Mouse (Mus musculus) CH12.LX (cell line): ENCODE results near the gene Camkmt. TPM values are rescaled to one million over a fixed set of nuclear protein-coding genes. Genes with fewer than 3 reads are reported as not detected.

Source experiments
- DNase-seq: peaks from one replicate; pipeline ENCODE4 v3.0.0-alpha.2; 2013; ENCODE audit errors: extremely low read depth
- H3K27ac ChIP-seq: 2 replicates; pipeline ENCODE4 v1.5.1; 2012; ENCODE audit warnings: low read depth, mild to moderate bottlenecking, control low read depth, moderate library complexity; ENCODE audit not compliant: insufficient read depth
- H3K27me3 ChIP-seq: replicated peaks from 2 replicates; pipeline ENCODE3; 2012; ENCODE audit warnings: inconsistent platforms
- H3K36me3 ChIP-seq, 2 experiments: replicated peaks in 1 of 2; 2 replicates each; pipeline versions ENCODE3 to v1.6.1; 2012; ENCODE audit warnings: inconsistent platforms in 1 of 2, low read length in 1 of 2, mild to moderate bottlenecking in 1 of 2, mixed read lengths in 1 of 2, moderate library complexity in 1 of 2; ENCODE audit not compliant: control insufficient read depth in 1 of 2, insufficient read depth in 1 of 2
- H3K4me1 ChIP-seq, 2 experiments: 2 replicates each; pipeline ENCODE4 v1.6.1; 2012; ENCODE audit warnings: inconsistent platforms in 1 of 2, moderate library complexity in 1 of 2; ENCODE audit not compliant: insufficient read depth in 2 of 2, control insufficient read depth in 1 of 2
- H3K4me2 ChIP-seq: 2 replicates; pipeline ENCODE4 v1.6.1; 2012; ENCODE audit warnings: low read depth, mild to moderate bottlenecking, control low read depth; ENCODE audit not compliant: poor library complexity, insufficient read depth, severe bottlenecking
- H3K4me3 ChIP-seq, 3 experiments: fragments of 150-350 bp in 1 of 3; sonication (generic) in 1 of 3; replicated peaks in 1 of 3; 2 replicates each; pipeline versions ENCODE3 to v1.5.1; 2011 to 2012; ENCODE audit warnings: low read depth in 2 of 3, low read length in 2 of 3, mild to moderate bottlenecking in 2 of 3, moderate library complexity in 2 of 3, control low read depth in 1 of 3, improper control_type of control experiment in 1 of 3, inconsistent platforms in 1 of 3, mixed read lengths in 1 of 3; ENCODE audit not compliant: poor library complexity in 1 of 3
- H3K79me2 ChIP-seq: replicated peaks from 2 replicates; pipeline ENCODE4 v1.6.1; 2012; ENCODE audit warnings: mild to moderate bottlenecking, moderate library complexity; ENCODE audit not compliant: control insufficient read depth, poor library complexity, insufficient read depth, severe bottlenecking; ENCODE audit errors: extremely low read depth
- H3K9ac ChIP-seq: 2 replicates; pipeline ENCODE4 v1.6.1; 2012; ENCODE audit warnings: low read depth, mild to moderate bottlenecking, control low read depth, moderate library complexity; ENCODE audit not compliant: insufficient read depth
- H3K9me3 ChIP-seq: replicated peaks from 2 replicates; pipeline ENCODE3; 2012; ENCODE audit warnings: low read length, inconsistent platforms, mixed read lengths
- CHD1 ChIP-seq: IDR thresholded peaks from 2 replicates; pipeline ENCODE4 v1.6.1; 2012; ENCODE audit warnings: low read depth, low read length, improper control_type of control experiment, inconsistent platforms
- CTCF ChIP-seq, 2 experiments: IDR thresholded peaks in 1 of 2; conservative IDR thresholded peaks in 1 of 2; 2 replicates each; pipeline ENCODE4 v1.5.1; 2011 to 2012; ENCODE audit warnings: low read depth in 2 of 2, low read length in 2 of 2, improper control_type of control experiment in 1 of 2, inconsistent platforms in 1 of 2, mild to moderate bottlenecking in 1 of 2, moderate library complexity in 1 of 2
- ETS1 ChIP-seq: conservative IDR thresholded peaks from 2 replicates; pipeline ENCODE4 v1.6.1; 2012; ENCODE audit warnings: low read depth, mild to moderate bottlenecking, inconsistent platforms, low read length, improper control_type of control experiment, moderate library complexity
- GABPA ChIP-seq: IDR thresholded peaks from 2 replicates; pipeline ENCODE4 v1.6.1; 2012; ENCODE audit warnings: low read depth, low read length, improper control_type of control experiment, inconsistent platforms; ENCODE audit not compliant: insufficient replicate concordance
- HCFC1 ChIP-seq: IDR thresholded peaks from 2 replicates; pipeline ENCODE4 v1.6.1; 2012; ENCODE audit warnings: low read depth, mild to moderate bottlenecking, inconsistent platforms, low read length, improper control_type of control experiment
- IRF4 ChIP-seq: IDR thresholded peaks from 2 replicates; pipeline ENCODE4 v1.6.1; 2014; ENCODE audit warnings: low read depth, mild to moderate bottlenecking, inconsistent platforms, low read length, improper control_type of control experiment
- JUN ChIP-seq: IDR thresholded peaks from 2 replicates; pipeline ENCODE4 v1.6.1; 2011; ENCODE audit warnings: low read depth, mild to moderate bottlenecking, low read length, improper control_type of control experiment, moderate library complexity; ENCODE audit not compliant: insufficient read depth
- JUND ChIP-seq: conservative IDR thresholded peaks from 2 replicates; pipeline ENCODE4 v1.6.1; 2011; ENCODE audit warnings: low read depth, low read length, improper control_type of control experiment
- MAFK ChIP-seq: IDR thresholded peaks from 2 replicates; pipeline ENCODE4 v1.6.1; 2011; ENCODE audit warnings: low read length, improper control_type of control experiment; ENCODE audit not compliant: insufficient replicate concordance
- MAX ChIP-seq: IDR thresholded peaks from 2 replicates; pipeline ENCODE4 v1.6.1; 2011; ENCODE audit warnings: low read length, improper control_type of control experiment
- MAZ ChIP-seq: IDR thresholded peaks from 2 replicates; pipeline ENCODE4 v1.6.1; 2012; ENCODE audit warnings: low read depth, mild to moderate bottlenecking, inconsistent platforms, low read length, improper control_type of control experiment, moderate library complexity
- MXI1 ChIP-seq: IDR thresholded peaks from 2 replicates; pipeline ENCODE4 v1.6.1; 2011; ENCODE audit warnings: mild to moderate bottlenecking, low read depth, low read length, improper control_type of control experiment
- MYC ChIP-seq: IDR thresholded peaks from 2 replicates; pipeline ENCODE4 v1.6.1; 2011; ENCODE audit warnings: low read depth, mild to moderate bottlenecking, improper control_type of control experiment, low read length
- NELFE ChIP-seq: IDR thresholded peaks from 2 replicates; pipeline ENCODE4 v1.6.1; 2011; ENCODE audit warnings: low read depth, low read length, improper control_type of control experiment
- PAX5 ChIP-seq: IDR thresholded peaks from 2 replicates; pipeline ENCODE4 v1.6.1; 2012; ENCODE audit warnings: low read length, inconsistent platforms, mixed read lengths
- POLR2A ChIP-seq: IDR thresholded peaks from 2 replicates; pipeline ENCODE4 v1.6.1; 2011; ENCODE audit warnings: low read depth, mild to moderate bottlenecking, improper control_type of control experiment, low read length
- POLR2AphosphoS2 ChIP-seq: IDR thresholded peaks from 2 replicates; pipeline ENCODE4 v1.6.1; 2011; ENCODE audit warnings: low read depth, low read length, improper control_type of control experiment
- TBP ChIP-seq: conservative IDR thresholded peaks from 2 replicates; pipeline ENCODE4 v1.6.1; 2011; ENCODE audit warnings: low read depth, low read length, improper control_type of control experiment
- TCF12 ChIP-seq: IDR thresholded peaks from 2 replicates; pipeline ENCODE4 v1.6.1; 2014; ENCODE audit warnings: low read depth, mild to moderate bottlenecking, inconsistent platforms, low read length, improper control_type of control experiment
- USF1 ChIP-seq: IDR thresholded peaks from 2 replicates; pipeline ENCODE4 v1.6.1; 2014; ENCODE audit warnings: low read depth, mild to moderate bottlenecking, inconsistent platforms, low read length, improper control_type of control experiment
- USF2 ChIP-seq: conservative IDR thresholded peaks from 2 replicates; pipeline ENCODE4 v1.6.1; 2011; ENCODE audit warnings: low read depth, low read length, improper control_type of control experiment
- ZC3H11A ChIP-seq: IDR thresholded peaks from 2 replicates; pipeline ENCODE4 v1.6.1; 2012; ENCODE audit warnings: low read depth, mild to moderate bottlenecking, inconsistent platforms, low read length, improper control_type of control experiment
- ZKSCAN1 ChIP-seq: IDR thresholded peaks from 2 replicates; pipeline ENCODE4 v1.6.1; 2012; ENCODE audit warnings: low read depth, inconsistent platforms, low read length, improper control_type of control experiment, borderline replicate concordance
- ZNF384 ChIP-seq: IDR thresholded peaks from 2 replicates; pipeline ENCODE4 v1.6.1; 2012; ENCODE audit warnings: low read depth, low read length, improper control_type of control experiment, inconsistent platforms
- dilution Hi-C: fragments of 300-500 bp; cut with MboI; formaldehyde crosslinking; loops from 2 replicates; pipeline ENCODE4 v1.14.3; 2020; ENCODE audit warnings: low sequenced_read_pairs; ENCODE audit not compliant: extremely low pct_unique_long_range_greater_than_20kb, extremely low pct_ligation_motif_present
- in situ Hi-C: fragments of 300-500 bp; cut with MboI; formaldehyde crosslinking; loops from 3 replicates; pipeline ENCODE4 v1.14.3; 2019; ENCODE audit warnings: low sequenced_read_pairs, low pct_ligation_motif_present, low pct_unique_long_range_greater_than_20kb, mixed read lengths
- polyA plus RNA-seq: library from polyadenylated mRNA; unstranded; fragments of >175 nt; gene quantifications from 2 replicates; pipeline ENCODE4 v1.2.1, GENCODE M21; 2012; ENCODE audit warnings: low read depth; ENCODE audit not compliant: insufficient read length
- total RNA-seq, 2 experiments: library from RNA; depleted of rRNA; stranded (reverse); fragments of 300-350 nt in 1 of 2; fragments of >200 nt in 1 of 2; gene quantifications; 2 replicates each; pipeline ENCODE4 v1.2.3; 2012 to 2014

Gene Camkmt
- total and polyA plus RNA-seq, 3 experiments, result 1.5 to 4.4 (median 1.8) TPM

DNA sequence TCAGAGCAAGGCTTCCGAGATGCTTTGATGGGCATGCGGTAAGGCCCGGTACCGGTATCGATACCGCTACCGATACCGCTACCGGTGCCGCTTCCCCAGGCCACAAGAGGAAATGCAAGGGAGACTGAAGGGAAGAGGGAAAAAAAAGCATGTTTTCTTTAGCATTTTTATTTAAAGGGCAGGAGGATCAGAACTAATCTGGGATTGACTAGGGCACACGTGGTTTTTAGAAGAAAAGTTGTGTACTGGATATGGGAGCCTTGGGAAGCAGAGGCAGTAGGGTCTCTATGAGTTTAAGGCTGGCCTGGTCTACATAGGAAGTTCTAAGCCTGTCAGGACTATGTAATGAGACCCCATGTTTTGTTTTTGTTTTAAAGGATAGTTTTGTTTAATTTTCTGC lies 167.0 kb downstream of the Camkmt start:
- Histone ChIP-seq H3K27me3 (no peaks in the 10 kb centered on the region), H3K36me3 (no peaks in the 10 kb centered on the region), H3K4me1 (peaks cover 0 to 10% of the 10 kb centered on the region in 2 experiments; a peak in 1 of 4 replicates), H3K9me3 (no peaks in the 10 kb centered on the region), H3K4me3 (no peak overlapping the region), H3K4me2 (no peak overlapping the region), H3K79me2 (no peaks in the 10 kb centered on the region), H3K27ac (no peak overlapping the region), H3K9ac (no peak overlapping the region)
- in situ Hi-C loops, result no loop called here
- DNase-seq, result no peak
- dilution Hi-C loops, result no loop called here
- TF ChIP-seq TCF12 (no peak), TBP (no peak), HCFC1 (no peak), MAFK (no peak), NELFE (no peak), POLR2A (no peak), GABPA (no peak), IRF4 (no peak), ZKSCAN1 (no peak), MXI1 (no peak), MAX (no peak), POLR2AphosphoS2 (no peak)

DNA sequence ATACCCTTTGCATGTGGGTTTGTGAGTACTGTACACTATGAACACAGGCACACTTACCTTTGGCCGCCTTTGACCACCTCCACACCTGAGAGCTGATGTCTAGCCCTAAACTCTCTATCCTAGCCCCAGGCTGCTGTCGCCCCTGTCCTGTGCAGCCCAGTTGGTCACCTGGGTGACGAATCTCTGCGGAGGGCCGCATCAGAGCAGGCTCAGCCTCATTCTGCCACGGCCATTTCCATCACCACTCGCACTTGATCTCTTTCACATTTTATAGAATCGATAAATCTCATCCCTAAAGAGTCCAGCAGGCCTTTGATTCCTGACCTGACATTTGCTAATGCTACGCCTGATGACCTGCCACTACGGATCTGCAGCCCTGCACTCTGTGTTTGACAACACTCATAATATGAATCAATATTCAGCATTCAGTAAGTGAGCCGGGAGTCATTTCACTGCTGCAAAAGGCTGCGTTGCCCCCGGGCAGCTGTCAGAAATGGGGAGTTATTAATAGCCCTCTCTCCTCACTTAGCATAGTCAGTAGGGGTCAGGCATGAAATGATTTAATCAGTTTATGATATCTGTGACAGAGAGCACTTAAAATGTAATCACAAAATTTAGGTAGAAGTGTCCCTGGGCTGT lies 168.5 kb downstream of the Camkmt start:
- dilution Hi-C loops, result no loop called here
- H3K4me1 ChIP-seq, result peaks cover 0 to 10% of the 10 kb centered on the region in 2 experiments; a peak in 1 of 4 replicates
- no peaks in the 10 kb centered on the region for H3K79me2 ChIP-seq
- H3K4me2 ChIP-seq, result no peak overlapping the region
- no peaks in the 10 kb centered on the region for H3K36me3 ChIP-seq
- H3K9ac ChIP-seq, result no peak overlapping the region
- no peaks in the 10 kb centered on the region for H3K27me3 ChIP-seq
- no peak for DNase-seq
- TF ChIP-seq PAX5, result no peak
- no peak for TF ChIP-seq ZKSCAN1
- no peak for TF ChIP-seq MAX
- no peak for TF ChIP-seq MYC
- TF ChIP-seq USF1, result no peak
- TF ChIP-seq POLR2A, result no peak
- no peak for TF ChIP-seq ZNF384
- TF ChIP-seq JUND, result no peak
- no peak for TF ChIP-seq MAZ
- no peak for TF ChIP-seq ZC3H11A
- no peak for TF ChIP-seq GABPA
- TF ChIP-seq CTCF (conservative IDR thresholded peaks at IDR 0.05 in 1 of 2, IDR thresholded peaks at IDR 0.05 in 1 of 2; ENCODE audit: low read depth in 2 of 2, low read length in 2 of 2), result no peak
- no peak for TF ChIP-seq TBP
- no peak for TF ChIP-seq CHD1
- TF ChIP-seq ETS1, result no peak
- no peak for TF ChIP-seq JUN
- no peak for TF ChIP-seq USF2
- TF ChIP-seq, all 38 proteins: peak for 0
- in situ Hi-C loops, result no loop called here
- no peak overlapping the region for H3K4me3 ChIP-seq
- no peak overlapping the region for H3K27ac ChIP-seq
- H3K9me3 ChIP-seq, result no peaks in the 10 kb centered on the region
